Comparison of ENCODE assay signal across 10 mouse cellular contexts in genomic region chr15:82126690-82127089, GRCm38 (mm10). TPM values are rescaled to one million over a fixed set of nuclear protein-coding genes. Genes with fewer than 3 reads are reported as not detected.
DNase-seq lines count a peak whose midpoint lies in the region; ATAC-seq and TF ChIP-seq lines count a peak whose summit lies in the region.
"Not testable (repeated sequence)": the region's sequence is repeated elsewhere in the genome, so short reads cannot be mapped to it uniquely, and the experiment has no call there.
"Had no signal": no experiment of that assay in that cellular context is flagged by ENCODE, and none has a peak within 500 bp of the region (broad histone marks: within the 10 kb centered on the region; RNA-seq: fewer than 3 reads in every experiment).

No protein-coding gene starts in this region.

- H3K27me3 ChIP-seq in forebrain, embryonic 16.5 days (replicated peaks; ENCODE audit: control insufficient read depth, insufficient read depth, low read length); hindbrain, embryonic 12.5 days; limb, embryonic 13.5 days; lung, embryonic 14.5 days (ENCODE audit: insufficient read depth, low read length); midbrain, embryonic 15.5 days (replicated peaks); neural tube, embryonic 15.5 days (replicated peaks): not testable (repeated sequence)

- H3K27ac ChIP-seq in bone marrow macrophage, adult 2 months (ENCODE audit: insufficient read depth, low read depth, low read length), result peak overlapping the region; percentile 73
- not testable (repeated sequence) for H3K27ac ChIP-seq in forebrain, embryonic 16.5 days (ENCODE audit: low read length); hindbrain, embryonic 12.5 days; limb, embryonic 13.5 days; lung, embryonic 14.5 days (ENCODE audit: low read depth); midbrain, embryonic 15.5 days; neural tube, embryonic 15.5 days (replicated peaks)

- not testable (repeated sequence) for H3K4me3 ChIP-seq in bone marrow macrophage, adult 2 months (ENCODE audit: insufficient read depth, low read length); forebrain, embryonic 16.5 days (replicated peaks; ENCODE audit: low read length); hindbrain, embryonic 12.5 days; limb, embryonic 13.5 days; lung, embryonic 14.5 days (ENCODE audit: low read depth, low read length)
- peak overlapping the region; percentile 80; the same call in 1 of the 2 replicates for H3K4me3 ChIP-seq in midbrain, embryonic 15.5 days
- peak overlapping the region; percentile 85; the same call in 1 of the 2 replicates for H3K4me3 ChIP-seq in neural tube, embryonic 15.5 days (replicated peaks)

- not testable (repeated sequence) for TF ChIP-seq CTCF in bone marrow macrophage, adult 2 months (IDR thresholded peaks at IDR 0.05; ENCODE audit: low read depth, low read length); lung, embryonic 14.5 days (IDR thresholded peaks at IDR 0.05; ENCODE audit: low read depth)

- H3K9ac ChIP-seq in forebrain, embryonic 16.5 days (replicated peaks; ENCODE audit: low read depth, low read length), result peak overlapping the region; percentile 80; the same call in 1 of the 2 replicates
- not testable (repeated sequence) for H3K9ac ChIP-seq in hindbrain, embryonic 12.5 days; limb, embryonic 13.5 days; lung, embryonic 14.5 days; midbrain, embryonic 15.5 days; neural tube, embryonic 15.5 days (replicated peaks)

- not testable (repeated sequence) for ATAC-seq in forebrain, embryonic 16.5 days; hindbrain, embryonic 12.5 days (ENCODE audit: low FRiP score); limb, embryonic 13.5 days (ENCODE audit: low FRiP score, low read depth); lung, embryonic 14.5 days (ENCODE audit: insufficient read depth); midbrain, embryonic 15.5 days (replicated peaks); neural tube, embryonic 15.5 days (ENCODE audit: low FRiP score)

- not testable (repeated sequence) for TF ChIP-seq POLR2A in bone marrow macrophage, adult 2 months (IDR thresholded peaks at IDR 0.05; ENCODE audit: borderline replicate concordance, low read depth, low read length)

- not testable (repeated sequence) for H3K36me3 ChIP-seq in forebrain, embryonic 16.5 days (ENCODE audit: control insufficient read depth, insufficient read depth); hindbrain, embryonic 12.5 days; limb, embryonic 13.5 days; lung, embryonic 14.5 days (ENCODE audit: insufficient read depth); midbrain, embryonic 15.5 days (replicated peaks); neural tube, embryonic 15.5 days

- 71% methylated on average over 4 of the region's 4 CpGs for WGBS in forebrain, embryonic 16.5 days
- WGBS in hindbrain, embryonic 12.5 days, result 78% methylated on average over 4 of the region's 4 CpGs
- 72% methylated on average over 4 of the region's 4 CpGs for WGBS in limb, embryonic 13.5 days
- 83% methylated on average over 4 of the region's 4 CpGs for WGBS in lung, embryonic 14.5 days
- WGBS in midbrain, embryonic 15.5 days, result 81% methylated on average over 4 of the region's 4 CpGs
- WGBS in neural tube, embryonic 15.5 days, result 81% methylated on average over 4 of the region's 4 CpGs

- DNase-seq in lung, embryonic 14.5 days, result not testable (repeated sequence)

- peaks cover 19% of the 10 kb centered on the region for H3K4me1 ChIP-seq in bone marrow macrophage, adult 2 months (ENCODE audit: control insufficient read depth, insufficient read depth, low read length)
- H3K4me1 ChIP-seq in forebrain, embryonic 16.5 days (replicated peaks; ENCODE audit: control insufficient read depth, insufficient read depth, low read length), result peaks cover 16% of the 10 kb centered on the region
- H3K4me1 ChIP-seq in hindbrain, embryonic 12.5 days, result peaks cover 17% of the 10 kb centered on the region; the same call in 1 of the 2 replicates
- peaks cover 16% of the 10 kb centered on the region for H3K4me1 ChIP-seq in limb, embryonic 13.5 days
- H3K4me1 ChIP-seq in lung, embryonic 14.5 days (ENCODE audit: insufficient read depth), result not testable (repeated sequence)
- peaks cover 16% of the 10 kb centered on the region for H3K4me1 ChIP-seq in midbrain, embryonic 15.5 days
- H3K4me1 ChIP-seq in neural tube, embryonic 15.5 days, result peaks cover 17% of the 10 kb centered on the region

- H3K4me2 ChIP-seq in forebrain, embryonic 16.5 days (ENCODE audit: low read length), result not testable (repeated sequence)
- H3K4me2 ChIP-seq in hindbrain, embryonic 12.5 days (replicated peaks), result peak overlapping the region; percentile 76; the same call in 1 of the 2 replicates
- peak overlapping the region; percentile 88; the same call in 1 of the 2 replicates for H3K4me2 ChIP-seq in limb, embryonic 13.5 days (replicated peaks)
- H3K4me2 ChIP-seq in lung, embryonic 14.5 days, result peak overlapping the region; percentile 94
- H3K4me2 ChIP-seq in midbrain, embryonic 15.5 days, result peak overlapping the region; percentile 75; the same call in 1 of the 2 replicates
- H3K4me2 ChIP-seq in neural tube, embryonic 15.5 days, result peak overlapping the region; percentile 93

- not testable (repeated sequence) for H3K9me3 ChIP-seq in forebrain, embryonic 16.5 days (ENCODE audit: control insufficient read depth, low read length); hindbrain, embryonic 12.5 days (replicated peaks); limb, embryonic 13.5 days; lung, embryonic 14.5 days (ENCODE audit: low read depth, low read length); midbrain, embryonic 15.5 days; neural tube, embryonic 15.5 days (replicated peaks)

RNA-seq across cellular contexts. Expression of gene Ccdc134, which starts 1.0 kb away (rescaled TPM):
- polyA plus RNA-seq in bone marrow macrophage, adult 2 months (2012; ENCODE audit: insufficient read depth, insufficient read length, missing spikeins), result 13.6 and 14.7 TPM in 2 replicates
- 16.2 and 16.3 TPM in 2 replicates for polyA plus RNA-seq in forebrain, embryonic 16.5 days (2015; fragmentation: Nextera tagmentation; extraction: Ambion mirVana)
- polyA plus RNA-seq in hindbrain, embryonic 12.5 days (2016; fragmentation: Nextera tagmentation; extraction: Ambion mirVana), result 17.0 and 17.1 TPM in 2 replicates
- 27.6 and 30.3 TPM in 2 replicates for polyA plus RNA-seq in limb, embryonic 13.5 days (2015; fragmentation: Nextera tagmentation; extraction: Ambion mirVana)
- 20.5 and 22.1 TPM in 2 replicates for polyA plus RNA-seq in lung, embryonic 14.5 days (2014; fragmentation: Nextera tagmentation; extraction: Ambion mirVana)
- polyA plus RNA-seq in midbrain, embryonic 15.5 days (2015; fragmentation: Nextera tagmentation; extraction: Ambion mirVana), result 12.2 and 12.7 TPM in 2 replicates
- polyA plus RNA-seq in neural tube, embryonic 15.5 days (2015; fragmentation: Nextera tagmentation; extraction: Ambion mirVana), result 11.1 and 13.6 TPM in 2 replicates

RNA-seq across cellular contexts. Expression of gene Srebf2, which starts 20.3 kb away (rescaled TPM):
- 53.3 and 63.9 TPM in 2 replicates for polyA plus RNA-seq in bone marrow macrophage, adult 2 months (2012; ENCODE audit: insufficient read depth, insufficient read length, missing spikeins)
- 229 and 232 TPM in 2 replicates for polyA plus RNA-seq in forebrain, embryonic 16.5 days (2015; fragmentation: Nextera tagmentation; extraction: Ambion mirVana)
- polyA plus RNA-seq in hindbrain, embryonic 12.5 days (2016; fragmentation: Nextera tagmentation; extraction: Ambion mirVana), result 230 and 244 TPM in 2 replicates
- 168 and 173 TPM in 2 replicates for polyA plus RNA-seq in limb, embryonic 13.5 days (2015; fragmentation: Nextera tagmentation; extraction: Ambion mirVana)
- polyA plus RNA-seq in lung, embryonic 14.5 days (2014; fragmentation: Nextera tagmentation; extraction: Ambion mirVana), result 107 and 114 TPM in 2 replicates
- 220 and 224 TPM in 2 replicates for polyA plus RNA-seq in midbrain, embryonic 15.5 days (2015; fragmentation: Nextera tagmentation; extraction: Ambion mirVana)
- polyA plus RNA-seq in neural tube, embryonic 15.5 days (2015; fragmentation: Nextera tagmentation; extraction: Ambion mirVana), result 187 and 190 TPM in 2 replicates

RNA-seq across cellular contexts. Expression of gene Mei1, which starts 56.9 kb away (rescaled TPM):
- polyA plus RNA-seq in bone marrow macrophage, adult 2 months (2012; ENCODE audit: insufficient read depth, insufficient read length, missing spikeins), result not detected in 2 replicates
- not detected in 2 replicates for polyA plus RNA-seq in forebrain, embryonic 16.5 days (2015; fragmentation: Nextera tagmentation; extraction: Ambion mirVana)
- polyA plus RNA-seq in hindbrain, embryonic 12.5 days (2016; fragmentation: Nextera tagmentation; extraction: Ambion mirVana), result 0.14 TPM in 1 of 2 replicates, not detected in the other
- polyA plus RNA-seq in limb, embryonic 13.5 days (2015; fragmentation: Nextera tagmentation; extraction: Ambion mirVana), result 0.11 and 0.17 TPM in 2 replicates
- not detected in 2 replicates for polyA plus RNA-seq in lung, embryonic 14.5 days (2014; fragmentation: Nextera tagmentation; extraction: Ambion mirVana)
- 0.10 TPM in 1 of 2 replicates, not detected in the other for polyA plus RNA-seq in midbrain, embryonic 15.5 days (2015; fragmentation: Nextera tagmentation; extraction: Ambion mirVana)
- 0.05 TPM in 1 of 2 replicates, not detected in the other for polyA plus RNA-seq in neural tube, embryonic 15.5 days (2015; fragmentation: Nextera tagmentation; extraction: Ambion mirVana)
- polyA plus RNA-seq: activated CD4-positive, CD25-positive, alpha-beta regulatory T cell, adult 4 months; CD4-positive, CD25-positive, alpha-beta regulatory T cell, adult 4 months; kidney, adult 2 months had no signal
